Mouse (Mus musculus) bone marrow, adult 2 months (tissue): ENCODE measurements around the gene Dlx3. TPM values are rescaled to one million over a fixed set of nuclear protein-coding genes. Genes with fewer than 3 reads are reported as not detected.

ENCODE experiments used
- H3K27ac ChIP-seq: fragments of 200-500 bp; 2 replicates; pipeline ENCODE4 v1.5.1; 2012; ENCODE audit warnings: low read depth, mild to moderate bottlenecking, control low read depth, inconsistent platforms, low read length; ENCODE audit not compliant: control insufficient read depth, poor library complexity, insufficient read depth
- H3K4me1 ChIP-seq: fragments of 200-500 bp; 2 replicates; pipeline ENCODE4 v1.6.1; 2011; ENCODE audit warnings: low read length; ENCODE audit not compliant: control insufficient read depth, insufficient read depth
- H3K4me3 ChIP-seq: fragments of 200-500 bp; replicated peaks from 2 replicates; pipeline ENCODE3; 2011; ENCODE audit warnings: mild to moderate bottlenecking, low read depth, low read length, control low read depth; ENCODE audit not compliant: control insufficient read depth
- CTCF ChIP-seq: fragments of 200-500 bp; IDR thresholded peaks from 2 replicates; pipeline ENCODE4 v1.5.1; 2011; ENCODE audit warnings: low read length, control low read depth; ENCODE audit not compliant: control insufficient read depth, insufficient read depth
- POLR2A ChIP-seq: fragments of 200-500 bp; IDR thresholded peaks from 2 replicates; pipeline ENCODE4 v1.6.1; 2011; ENCODE audit warnings: low read depth, mild to moderate bottlenecking, control low read depth, low read length, borderline replicate concordance; ENCODE audit not compliant: control insufficient read depth
- WGBS: fragments of 180-500 bp; shearing (Covaris S2); methylation state at CpG from one replicate; pipeline ENCODE4 v1.1.7; 2018; 5-methylcytosine and 5-hydroxymethylcytosine counted together
- polyA plus RNA-seq: library from polyadenylated mRNA; stranded (reverse); fragments of >200 nt; gene quantifications from 2 replicates; pipeline ENCODE4 v1.2.4, GENCODE M21; 2011; ENCODE audit warnings: low replicate concordance; ENCODE audit not compliant: missing spikeins, insufficient read depth, insufficient read length

Gene Dlx3
- polyA plus RNA-seq, 1 experiment, result 0.57 TPM

GRCm38 (mm10) chr11:95125366-95125948 is 5.5 kb downstream of the Dlx3 start:
- Histone ChIP-seq H3K4me1 (no peaks in the 10 kb centered on the region), H3K27ac (no peak overlapping the region), H3K4me3 (no peak overlapping the region)
- 44% methylated on average over 7 of the region's 7 CpGs for WGBS
- TF ChIP-seq CTCF (no peak), POLR2A (no peak)

- WGBS, result 5% methylated on average over 20 of the region's 20 CpGs
- TF ChIP-seq CTCF (no peak), POLR2A (no peak)
- Histone ChIP-seq H3K4me3 (no peak overlapping the region), H3K27ac (no peak overlapping the region), H3K4me1 (no peaks in the 10 kb centered on the region)
Observed at GRCm38 (mm10) chr11:95126272-95127245, 6.6 kb downstream of the Dlx3 start.

DNA sequence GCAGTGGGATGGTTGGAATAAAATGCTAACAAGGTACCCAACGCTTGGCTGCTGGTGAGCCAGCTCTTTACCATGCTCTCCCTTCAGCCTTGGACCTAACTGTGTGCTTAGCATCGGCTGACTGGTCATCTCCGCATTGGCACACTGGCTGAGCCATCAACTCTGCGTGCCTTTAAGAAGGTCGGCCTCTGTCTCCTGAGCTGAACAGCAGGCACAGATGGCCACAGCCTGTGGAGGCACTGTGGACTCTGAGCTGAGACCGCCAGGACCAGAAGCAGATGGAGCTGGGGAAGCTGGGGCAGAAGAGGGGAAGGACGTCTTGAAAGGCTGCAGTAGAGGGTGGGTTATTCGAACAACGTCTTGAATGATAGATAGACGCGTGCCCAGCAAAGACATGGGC is 8.4 kb downstream of the Dlx3 start:
- WGBS, result 62% methylated on average over 11 of the region's 11 CpGs
- Histone ChIP-seq H3K27ac (no peak overlapping the region), H3K4me1 (no peaks in the 10 kb centered on the region), H3K4me3 (no peak overlapping the region)
- TF ChIP-seq CTCF (no peak), POLR2A (no peak)

DNA sequence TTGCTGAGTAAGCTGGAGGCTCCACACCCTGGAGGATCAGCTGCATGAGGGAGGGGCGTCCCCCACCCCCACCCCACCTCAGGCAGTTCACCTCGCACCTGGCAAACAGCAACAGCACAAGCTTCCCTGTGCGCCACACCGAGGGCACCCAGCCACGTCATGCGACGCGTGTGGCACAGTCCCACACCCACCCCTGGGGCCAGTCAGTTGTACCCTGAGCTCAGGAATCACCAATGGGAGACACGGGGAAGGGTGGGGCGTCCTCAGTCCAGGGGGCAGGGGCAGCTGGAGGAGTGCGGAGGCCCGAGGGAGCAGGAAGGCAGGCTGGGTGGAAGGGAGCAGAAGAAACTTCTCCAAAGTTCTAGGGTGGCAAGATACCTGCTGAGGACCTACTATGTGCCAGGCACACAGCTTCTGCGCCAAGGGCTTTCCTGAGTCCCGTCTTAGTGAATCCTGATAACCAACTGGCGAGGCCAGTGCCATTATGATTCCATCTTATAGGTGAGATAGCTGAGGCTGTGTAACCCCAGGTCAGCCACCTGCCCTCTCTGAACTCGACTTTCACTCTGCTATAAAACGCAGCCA is 10.8 kb downstream of the Dlx3 start:
- 82% methylated on average over 17 of the region's 17 CpGs for WGBS

GRCm38 (mm10) chr11:95133321-95133720 is 13.4 kb downstream of the Dlx3 start:
- Histone ChIP-seq H3K27ac (no peak overlapping the region), H3K4me3 (no peak overlapping the region), H3K4me1 (no peaks in the 10 kb centered on the region)
- TF ChIP-seq POLR2A (no peak), CTCF (no peak)
- 1% methylated on average over 6 of the region's 6 CpGs for whole genome bisulfite sequencing

More for the DNA sequence above, 10.8 kb downstream of the Dlx3 start:
- H3K27ac ChIP-seq, result no peak overlapping the region
- no peak overlapping the region for H3K4me3 ChIP-seq
- TF ChIP-seq POLR2A (no peak), CTCF (no peak)
- H3K4me1 ChIP-seq, result no peaks in the 10 kb centered on the region

- Histone ChIP-seq H3K27ac (no peak overlapping the region), H3K4me1 (no peaks in the 10 kb centered on the region), H3K4me3 (no peak overlapping the region)
- TF ChIP-seq POLR2A (no peak), CTCF (no peak)
- 70% methylated on average over 6 of the region's 6 CpGs for WGBS
Observed at GRCm38 (mm10) chr11:95137281-95137680, 17.4 kb downstream of the Dlx3 start.

DNA sequence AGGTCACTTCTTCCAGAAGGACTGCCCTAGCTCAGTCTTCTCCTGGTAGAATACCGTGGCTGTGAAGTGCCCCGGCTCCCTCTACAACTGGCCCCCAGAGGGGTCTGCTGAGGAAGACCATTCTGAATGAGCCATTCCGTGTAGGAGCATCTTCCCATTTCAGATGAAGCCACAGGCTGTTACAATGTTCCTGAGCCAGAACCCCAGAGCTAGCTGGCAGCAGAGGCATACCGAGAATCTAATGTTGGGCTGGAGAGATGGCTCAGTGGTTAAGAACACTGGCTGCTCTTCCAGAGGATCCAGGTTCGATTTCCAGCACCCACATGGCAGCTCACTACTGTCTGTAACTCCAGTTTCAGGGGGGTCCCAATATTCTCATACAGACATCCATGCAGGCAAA is 20.0 kb downstream of the Dlx3 start:
- H3K4me1 ChIP-seq, result no peaks in the 10 kb centered on the region
- H3K27ac ChIP-seq, result no peak overlapping the region
- H3K4me3 ChIP-seq, result no peak overlapping the region
- no peak for TF ChIP-seq POLR2A
- TF ChIP-seq CTCF, result no peak
- 73% methylated on average over 5 of the region's 5 CpGs for WGBS

- WGBS, result 9% methylated on average over 10 of the region's 10 CpGs
- Histone ChIP-seq H3K27ac (no peak overlapping the region), H3K4me3 (no peak overlapping the region), H3K4me1 (no peaks in the 10 kb centered on the region)
- no peak for TF ChIP-seq CTCF
- no peak for TF ChIP-seq POLR2A
Observed at GRCm38 (mm10) chr11:95142258-95142657, 22.3 kb downstream of the Dlx3 start.
